Mouse (Mus musculus) heart, adult 2 months (tissue): Measurements from ENCODE around the gene Thap3. TPM values are rescaled to one million over a fixed set of nuclear protein-coding genes. Genes with fewer than 3 reads are reported as not detected.

ENCODE experiments used
- DNase-seq, 2 experiments: peaks; one replicate each; pipeline ENCODE4 v3.0.0; 2021
- H3K27ac ChIP-seq: fragments of 200-600 bp; 2 replicates; pipeline ENCODE4 v1.8.1; 2022
- H3K27me3 ChIP-seq: fragments of 200-500 bp; 2 replicates; pipeline ENCODE4 v1.6.1; 2012; ENCODE audit warnings: mild to moderate bottlenecking, low read length, inconsistent platforms, mixed read lengths; ENCODE audit not compliant: control insufficient read depth, insufficient read depth
- H3K36me3 ChIP-seq: fragments of 200-500 bp; 2 replicates; pipeline ENCODE4 v1.6.1; 2012; ENCODE audit warnings: low read length, inconsistent platforms; ENCODE audit not compliant: control insufficient read depth, insufficient read depth
- H3K4me1 ChIP-seq: fragments of 200-500 bp; 2 replicates; pipeline ENCODE4 v1.6.1; 2011; ENCODE audit warnings: low read length; ENCODE audit not compliant: control insufficient read depth, insufficient read depth
- H3K4me3 ChIP-seq: fragments of 200-600 bp; 2 replicates; pipeline ENCODE4 v1.8.1; 2022
- H3K79me2 ChIP-seq: fragments of 200-500 bp; replicated peaks from 2 replicates; pipeline ENCODE4 v1.6.1; 2012; ENCODE audit warnings: mild to moderate bottlenecking, inconsistent platforms, low read length, moderate library complexity, mixed read lengths; ENCODE audit not compliant: control insufficient read depth, insufficient read depth
- H3K9ac ChIP-seq: fragments of 200-500 bp; 2 replicates; pipeline ENCODE4 v1.6.1; 2012; ENCODE audit warnings: low read depth, mild to moderate bottlenecking, control low read depth, inconsistent platforms, low read length, mixed read lengths
- CTCF ChIP-seq: fragments of 200-600 bp; IDR thresholded peaks from 2 replicates; pipeline ENCODE4 v1.8.1; 2022; ENCODE audit warnings: antibody characterized with exemption, mild to moderate bottlenecking, moderate library complexity
- EP300 ChIP-seq: fragments of 200-500 bp; IDR thresholded peaks from 2 replicates; pipeline ENCODE4 v1.6.1; 2011; ENCODE audit warnings: low read depth, low read length, control low read depth; ENCODE audit not compliant: insufficient read depth
- POLR2A ChIP-seq: fragments of 200-500 bp; IDR thresholded peaks from 2 replicates; pipeline ENCODE4 v1.6.1; 2011; ENCODE audit warnings: mild to moderate bottlenecking, low read depth, low read length, control low read depth; ENCODE audit not compliant: insufficient read depth
- WGBS: fragments of 180-500 bp; shearing (Covaris S2); methylation state at CpG from one replicate; pipeline ENCODE4 v1.1.7; 2018; 5-methylcytosine and 5-hydroxymethylcytosine counted together
- intact Hi-C: fragments of 180-260 bp; cut with DNase I; formaldehyde crosslinking; loops from one replicate; pipeline ENCODE4 v1.15.1; 2025
- polyA plus RNA-seq: library from polyadenylated mRNA; depleted of rRNA; stranded (reverse); fragments of >200 nt; gene quantifications from 2 replicates; pipeline ENCODE4 v1.2.3, GENCODE M21; 2012
- total RNA-seq, 2 experiments: library from RNA; stranded (reverse); gene quantifications; 2 replicates each; pipeline ENCODE4 v1.2.3; 2021

The Thap3 gene
- total and polyA plus RNA-seq, 3 experiments, result 12.0 to 27.6 (median 13.5) TPM

DNA sequence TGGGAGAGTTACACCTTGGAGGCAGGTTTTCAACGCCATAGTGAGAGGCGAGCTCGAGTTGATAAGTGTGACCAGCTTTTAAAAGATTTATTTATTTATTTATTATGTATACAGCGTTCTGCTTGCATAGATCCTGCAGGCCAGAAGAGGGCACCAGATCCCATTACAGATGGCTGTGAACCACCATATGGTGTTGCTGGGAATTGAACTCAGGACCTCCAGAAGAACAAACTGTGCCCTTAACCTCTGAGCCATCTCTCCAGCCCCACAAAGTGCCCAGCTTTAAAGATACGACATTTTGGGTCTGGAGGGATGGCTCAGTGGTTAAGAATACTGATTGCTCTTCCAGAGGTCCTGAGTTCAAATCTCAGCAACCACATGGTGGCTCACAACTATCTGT, 40.3 kb upstream of the Thap3 start:
- Histone ChIP-seq H3K4me1 (peaks cover 11% of the 10 kb centered on the region), H3K4me3 (no peak overlapping the region), H3K27ac (no peak overlapping the region), H3K79me2 (no peaks in the 10 kb centered on the region), H3K9ac (no peak overlapping the region), H3K27me3 (no peaks in the 10 kb centered on the region), H3K36me3 (no peaks in the 10 kb centered on the region)
- TF ChIP-seq POLR2A (no peak), CTCF (peak; percentile 70)
- no peak for DNase-seq
- WGBS, result 36% methylated on average over 5 of the region's 5 CpGs
- intact Hi-C loops, result loop anchor here (10.0 kb wide), 1 partner anchor 266 kb away; the partner anchor contains the start of genes Hes3 and Icmt

DNA sequence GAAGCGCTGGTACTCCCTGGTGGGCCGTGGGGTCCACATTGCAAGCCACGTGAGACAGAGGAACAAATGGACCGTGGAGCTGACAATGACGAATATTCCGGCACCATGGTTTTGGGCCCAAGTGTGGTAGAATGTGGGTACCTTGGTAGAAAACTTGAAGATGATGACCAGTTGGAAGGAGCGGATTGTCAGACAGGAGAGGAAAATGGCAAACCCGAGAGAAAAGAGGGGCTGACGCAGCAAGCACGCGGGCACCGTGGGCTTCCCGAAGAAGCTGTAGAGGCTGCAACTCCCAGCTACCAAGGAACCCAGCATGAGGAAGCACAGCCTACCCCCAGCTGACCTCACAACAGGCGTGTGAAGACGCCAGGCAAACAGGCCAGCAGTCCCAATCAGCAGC, 39.7 kb upstream of the Thap3 start:
- H3K27ac ChIP-seq, result no peak overlapping the region
- no peak overlapping the region for H3K9ac ChIP-seq
- H3K4me3 ChIP-seq, result no peak overlapping the region
- intact Hi-C loops, result loop anchor here (10.0 kb wide), 1 partner anchor 266 kb away; the partner anchor contains the start of genes Hes3 and Icmt
- no peaks in the 10 kb centered on the region for H3K36me3 ChIP-seq
- TF ChIP-seq CTCF (no peak), POLR2A (no peak), EP300 (no peak)
- peaks cover 11% of the 10 kb centered on the region for H3K4me1 ChIP-seq
- H3K79me2 ChIP-seq, result no peaks in the 10 kb centered on the region
- no peak for DNase-seq
- WGBS, result 57% methylated on average over 15 of the region's 15 CpGs
- no peaks in the 10 kb centered on the region for H3K27me3 ChIP-seq

DNA sequence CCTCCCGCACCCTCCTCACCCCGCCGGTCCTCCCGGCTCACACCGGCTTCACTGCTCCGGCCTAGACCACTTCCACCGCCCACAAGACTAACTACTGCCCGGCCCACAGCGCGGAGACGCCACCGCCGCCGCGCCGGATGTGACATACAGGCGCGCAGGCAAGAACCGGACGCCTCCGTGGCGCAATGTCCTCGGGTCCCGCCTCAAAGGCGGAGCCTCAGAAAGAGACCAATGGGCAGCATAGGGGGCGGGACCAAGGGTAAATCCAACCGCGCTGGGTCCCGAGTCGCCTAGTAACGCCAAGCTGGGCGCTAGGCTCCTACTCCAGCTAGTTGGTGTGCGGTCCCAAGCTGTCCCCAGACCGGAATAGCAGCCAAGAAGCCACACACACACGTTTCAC, 38.7 kb upstream of the Thap3 start, which contains the start of gene Zbtb48:
TSS of gene Zbtb48 (minus strand) at position 148 of the 400 bp plus-strand sequence.
- TF ChIP-seq POLR2A, result peak; percentile 88
- 0 out of 2 replicates have a peak, but pooled peaks have one; percentile 69 for TF ChIP-seq EP300
- no peak for TF ChIP-seq CTCF
- Histone ChIP-seq H3K27me3 (no peaks in the 10 kb centered on the region), H3K4me1 (peaks cover 11% of the 10 kb centered on the region), H3K27ac (peak within 1 kb of the TSS; percentile 79), H3K79me2 (no peaks in the 10 kb centered on the region), H3K4me3 (peak within 1 kb of the TSS; percentile 78), H3K9ac (peak within 1 kb of the TSS; percentile 89), H3K36me3 (no peaks in the 10 kb centered on the region)
- peak; percentile 96 to 99 for DNase-seq
- intact Hi-C loops, result loop anchor here (2.0 to 10.0 kb wide), 2 partner anchors 47 to 267 kb away; partner anchors contain the start of genes Hes3 and Icmt
- WGBS, result under 1% methylated on average over 34 of the region's 35 CpGs

DNA sequence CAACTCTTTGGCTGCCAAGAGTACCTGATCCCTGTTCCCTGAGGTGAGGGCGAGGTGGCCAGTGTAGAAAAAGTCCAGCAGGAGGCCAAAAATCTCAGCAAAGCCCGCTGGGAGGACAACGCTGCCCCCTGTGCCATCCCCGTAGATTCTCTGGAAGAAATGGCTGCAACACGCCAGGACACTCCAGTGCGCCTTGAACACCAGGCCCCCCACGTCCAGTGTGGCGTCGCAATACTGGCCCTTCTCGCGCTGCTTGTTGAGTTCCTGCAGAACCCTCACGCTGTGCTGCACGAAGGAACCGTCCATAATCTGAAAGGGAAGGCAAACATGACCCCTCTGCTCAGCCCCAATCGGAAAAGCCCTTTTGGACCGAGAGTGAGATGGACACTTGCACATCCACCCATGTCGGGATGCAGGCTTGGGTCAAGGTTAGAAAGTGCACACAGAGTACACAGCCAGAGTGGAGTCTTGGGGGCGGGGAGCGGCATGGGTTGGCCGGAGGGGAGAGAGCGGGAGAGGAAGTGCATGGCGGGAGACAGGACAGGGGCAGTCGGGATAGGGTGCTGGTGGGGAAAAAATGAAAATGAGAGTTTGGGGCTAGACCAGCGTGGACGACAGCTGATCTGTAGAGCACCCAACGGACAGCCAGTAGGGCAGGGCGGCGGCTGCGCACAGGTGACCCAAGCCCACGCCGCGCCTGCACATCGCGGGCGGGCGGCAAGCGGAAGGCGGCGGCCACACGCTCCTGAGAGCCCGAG, 38.1 kb upstream of the Thap3 start:
- no peaks in the 10 kb centered on the region for H3K27me3 ChIP-seq
- TF ChIP-seq POLR2A (no peak), EP300 (no peak), CTCF (no peak)
- peaks cover 11% of the 10 kb centered on the region for H3K4me1 ChIP-seq
- WGBS, result 3% methylated on average over 39 of the region's 41 CpGs
- peak overlapping the region; percentile 78 for H3K4me3 ChIP-seq
- H3K79me2 ChIP-seq, result no peaks in the 10 kb centered on the region
- no peak for DNase-seq
- intact Hi-C loops, result loop anchor here (1.0 to 10.0 kb wide), 4 partner anchors 17 to 268 kb away; partner anchors contain the start of genes Hes3 and Icmt
- H3K27ac ChIP-seq, result peak overlapping the region; percentile 79
- H3K36me3 ChIP-seq, result no peaks in the 10 kb centered on the region
- H3K9ac ChIP-seq, result peak overlapping the region; percentile 89

DNA sequence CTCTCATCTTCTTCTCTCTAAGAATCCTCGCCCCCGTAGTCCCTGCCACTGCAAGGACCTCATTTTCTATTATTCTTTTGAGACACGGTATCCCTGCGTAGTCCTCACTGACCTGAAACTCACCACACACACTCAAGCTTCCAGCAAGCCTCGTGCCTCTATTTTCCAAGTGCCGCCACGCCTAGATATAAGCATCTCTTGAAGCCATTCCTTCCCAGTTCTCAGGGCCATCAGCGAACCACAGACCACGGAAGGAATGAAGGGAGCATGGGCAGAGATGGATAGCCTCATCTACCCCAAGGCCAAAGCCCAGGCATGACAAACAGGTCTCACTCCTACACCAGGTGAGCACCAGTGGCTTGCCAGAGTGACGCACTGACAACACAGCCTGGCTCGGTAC, 35.7 kb upstream of the Thap3 start:
- H3K4me3 ChIP-seq, result no peak overlapping the region
- peaks cover 11% of the 10 kb centered on the region for H3K4me1 ChIP-seq
- no peak overlapping the region for H3K9ac ChIP-seq
- DNase-seq, result no peak
- no peaks in the 10 kb centered on the region for H3K27me3 ChIP-seq
- H3K27ac ChIP-seq, result no peak overlapping the region
- no peaks in the 10 kb centered on the region; the same call in 1 of the 2 replicates for H3K79me2 ChIP-seq
- 89% methylated on average over 11 of the region's 11 CpGs for WGBS
- intact Hi-C loops, result loop anchor here (10.0 kb wide), 1 partner anchor 270 kb away; the partner anchor contains the start of genes Hes3 and Icmt
- no peaks in the 10 kb centered on the region for H3K36me3 ChIP-seq
- TF ChIP-seq POLR2A (no peak), CTCF (no peak), EP300 (no peak)

DNA sequence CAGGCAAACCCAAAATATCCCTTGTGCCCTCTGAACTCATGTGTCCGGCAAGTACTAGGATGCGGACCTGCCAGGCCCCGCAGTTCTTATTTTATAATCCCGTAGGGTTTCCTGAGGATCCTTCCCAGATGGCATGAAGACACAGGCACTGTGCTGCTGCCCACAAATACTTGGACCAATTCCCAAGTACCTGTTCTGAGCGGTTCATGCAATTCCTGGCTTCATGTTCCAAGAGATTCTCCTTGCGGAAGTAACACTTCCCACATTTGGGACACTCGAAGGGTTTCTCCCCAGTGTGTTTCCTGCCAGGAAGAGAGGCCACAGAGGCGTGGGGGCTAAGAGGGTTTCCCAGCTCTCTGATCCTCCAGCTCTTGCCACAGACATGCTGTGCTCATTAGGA, 33.7 kb upstream of the Thap3 start:
- intact Hi-C loops, result loop anchor here (10.0 kb wide), 1 partner anchor 272 kb away; the partner anchor contains the start of genes Hes3 and Icmt

More for the DNA sequence above, 33.7 kb upstream of the Thap3 start:
- no peak for DNase-seq
- Histone ChIP-seq H3K27ac (no peak overlapping the region), H3K36me3 (no peaks in the 10 kb centered on the region), H3K27me3 (no peaks in the 10 kb centered on the region), H3K79me2 (no peaks in the 10 kb centered on the region; the same call in 1 of the 2 replicates), H3K9ac (no peak overlapping the region), H3K4me3 (no peak overlapping the region), H3K4me1 (peaks cover 9% of the 10 kb centered on the region)
- no peak for TF ChIP-seq POLR2A
- no peak for TF ChIP-seq CTCF
- TF ChIP-seq EP300, result no peak
- 53% methylated on average over 8 of the region's 8 CpGs for WGBS
